Mouse (Mus musculus): ENCODE results near the gene Rtn4ip1. TPM values are rescaled to one million over a fixed set of nuclear protein-coding genes. Genes with fewer than 3 reads are reported as not detected.

Gene Rtn4ip1
- 7.8 and 14.4 TPM in 2 replicates for polyA plus RNA-seq (2015; fragmentation: Nextera tagmentation; extraction: Ambion mirVana)

DNA sequence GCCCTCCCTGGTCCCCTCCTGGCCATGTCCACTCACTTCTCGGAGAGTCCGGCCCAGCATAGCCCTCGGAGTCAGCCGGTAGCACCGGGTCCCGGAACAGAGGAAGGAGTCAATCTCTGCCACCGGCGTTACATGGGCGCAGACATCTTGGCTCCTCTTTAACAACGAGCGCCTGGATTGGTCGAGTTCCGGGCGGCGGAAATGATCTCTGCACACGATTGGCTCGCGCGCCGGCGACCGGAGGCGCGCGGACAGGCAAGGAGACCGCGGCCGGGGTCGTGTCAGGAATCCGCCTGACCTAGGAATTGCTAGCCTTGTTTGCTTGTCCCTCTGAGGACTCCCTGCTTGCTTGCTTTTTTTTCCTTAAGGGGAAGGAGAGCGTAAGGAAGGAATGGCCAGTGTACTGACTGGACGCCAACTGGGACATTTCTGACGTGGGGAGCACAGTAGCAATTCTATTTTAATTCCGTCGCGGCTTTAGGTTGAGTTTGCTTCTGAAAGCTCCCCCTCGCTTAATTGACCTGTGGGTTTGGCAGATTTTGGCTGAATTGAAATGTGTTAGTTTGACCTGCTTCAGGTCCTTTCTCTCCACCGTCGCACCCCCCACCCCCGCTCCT, at the start of gene Rtn4ip1, which contains the start of gene Qrsl1:
Rtn4ip1 (plus strand) TSS at position 230 of the 617 bp plus-strand sequence.
Qrsl1 (minus strand) TSS at position 168 of the 617 bp plus-strand sequence.

Other genes starting within 250 kb of the Rtn4ip1 start
- 8.5 and 11.0 TPM in 2 replicates for gene Qrsl1, start 62 bp upstream of the Rtn4ip1 start, polyA plus RNA-seq (2015; fragmentation: Nextera tagmentation; extraction: Ambion mirVana)
- gene Crybg1, start 247.0 kb downstream of the Rtn4ip1 start, polyA plus RNA-seq (2015; fragmentation: Nextera tagmentation; extraction: Ambion mirVana) = 0.41 and 0.60 TPM in 2 replicates

Data from adrenal gland, postnatal 0 days (tissue).